Mouse (Mus musculus) neural tube, embryonic 10.5 days (tissue): Measurements from ENCODE around the gene Uqcrc2.

Experiments used
- DNase-seq: peaks from one replicate; pipeline ENCODE4 v3.0.0-alpha.2; 2017; ENCODE audit warnings: low spot score; ENCODE audit errors: extremely low spot score

The Uqcrc2 gene

DNA sequence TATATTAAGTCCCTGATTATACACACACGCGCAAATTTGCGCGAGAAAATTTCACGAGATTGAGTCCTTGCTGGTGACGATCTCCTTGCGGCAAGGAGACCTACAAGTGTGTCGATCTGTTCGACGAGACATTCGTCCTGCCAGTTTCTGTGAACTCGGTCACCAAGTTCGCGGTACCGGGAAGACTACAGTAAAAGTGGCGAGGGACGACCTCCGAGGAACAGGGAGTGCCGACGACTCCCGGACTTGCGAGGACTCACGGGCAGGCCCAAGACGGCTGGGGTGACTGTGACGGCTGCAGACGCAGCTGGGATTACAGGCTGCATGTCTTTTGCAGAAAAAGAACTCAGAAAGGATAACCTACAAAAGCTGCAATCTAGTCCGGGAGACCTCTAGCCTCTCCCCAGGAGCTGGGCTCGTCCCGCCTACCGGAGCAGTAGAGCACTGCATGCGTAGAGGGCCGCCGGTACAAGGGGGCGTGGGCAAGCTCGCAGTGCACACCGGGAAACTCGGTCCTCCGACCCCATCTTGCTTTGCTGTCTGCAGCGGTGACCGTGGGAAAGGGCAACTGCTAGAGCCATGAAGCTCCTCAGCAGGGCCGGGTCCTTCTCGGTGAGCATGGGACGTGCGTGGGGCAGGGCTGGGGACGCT, at the start of gene Uqcrc2:
Gene Uqcrc2, plus strand, starts transcription at position 466 of the 651 bp plus-strand sequence.
- peak; percentile 89 for DNase-seq

- peak; percentile 20 for DNase-seq
These were observed 37.7 kb upstream of the Uqcrc2 start for GRCm38 (mm10) chr7:120597203-120597743.

- peak; percentile 62 for DNase-seq
These were observed 37.2 kb upstream of the Uqcrc2 start for GRCm38 (mm10) chr7:120597744-120598243.

DNA sequence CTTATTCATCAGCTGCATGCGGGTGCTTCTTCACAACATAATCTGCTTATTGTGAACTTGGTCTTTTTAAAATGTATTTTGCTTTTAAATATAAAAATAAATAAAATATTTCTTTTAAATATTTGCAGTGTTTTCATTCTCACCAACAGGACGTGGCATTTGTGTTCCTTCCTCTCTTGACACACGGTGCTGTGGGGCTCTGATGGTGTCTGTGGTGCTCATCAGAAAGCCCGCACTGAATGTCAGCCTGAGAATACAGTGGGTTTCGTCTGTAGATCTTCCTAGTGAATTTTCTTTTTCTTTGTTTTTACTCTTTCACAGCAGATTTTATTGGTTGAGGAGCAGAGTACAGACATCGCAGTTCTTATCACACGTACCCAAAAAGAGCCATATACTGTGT, 36.6 kb upstream of the Uqcrc2 start:
- DNase-seq = no peak

DNA sequence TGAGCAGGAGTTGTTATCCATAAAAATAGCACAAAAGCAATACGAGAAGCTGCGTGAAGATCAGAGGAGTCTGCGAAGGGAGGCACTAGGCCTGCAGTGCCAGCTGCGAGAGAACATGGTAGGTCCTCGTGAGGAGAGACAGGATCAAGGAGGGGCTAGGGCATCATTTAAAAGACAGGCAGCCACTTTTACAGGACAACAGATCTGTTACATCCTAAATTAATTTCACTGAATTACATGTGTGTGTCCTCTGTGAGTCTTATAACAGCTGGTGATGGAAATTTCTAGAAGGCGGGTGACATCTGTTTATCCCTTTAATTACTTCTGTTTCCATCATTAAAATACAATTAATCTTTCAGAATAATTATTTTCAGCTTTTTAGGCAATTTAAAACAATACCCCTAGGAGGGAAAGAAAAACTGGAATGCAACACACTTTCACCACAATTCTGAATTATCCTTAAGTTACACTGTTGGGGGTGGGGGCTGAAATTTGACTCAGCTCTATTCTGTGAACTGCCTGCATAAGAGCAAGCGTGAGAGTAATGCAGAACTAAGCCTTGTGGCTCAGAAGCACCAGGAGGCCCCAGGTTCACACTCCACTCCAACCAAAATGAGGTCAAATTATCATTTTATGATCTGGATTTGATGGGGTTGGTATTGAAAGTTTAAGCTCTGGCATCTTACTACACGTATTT, 14.8 kb upstream of the Uqcrc2 start:
- no peak for DNase-seq

DNA sequence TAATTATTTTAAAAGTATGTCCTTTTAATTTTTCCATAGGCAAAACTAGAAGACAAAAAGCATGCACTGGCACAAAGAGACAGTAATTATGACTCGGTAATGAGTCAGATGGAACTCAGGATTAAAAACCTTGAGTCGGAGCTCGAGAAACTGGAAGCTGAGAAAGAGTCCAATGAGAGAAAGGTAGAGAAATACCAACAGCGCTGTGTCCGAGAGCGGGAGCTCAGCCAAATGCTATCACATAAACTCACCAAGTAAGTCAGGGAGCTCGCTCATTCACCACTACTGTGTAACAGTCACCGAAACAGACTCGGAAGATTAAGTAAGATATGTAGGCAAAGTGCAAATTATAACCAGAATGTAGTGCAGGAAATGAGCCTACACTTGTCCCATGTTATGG, 14.1 kb upstream of the Uqcrc2 start:
- DNase-seq = no peak

DNA sequence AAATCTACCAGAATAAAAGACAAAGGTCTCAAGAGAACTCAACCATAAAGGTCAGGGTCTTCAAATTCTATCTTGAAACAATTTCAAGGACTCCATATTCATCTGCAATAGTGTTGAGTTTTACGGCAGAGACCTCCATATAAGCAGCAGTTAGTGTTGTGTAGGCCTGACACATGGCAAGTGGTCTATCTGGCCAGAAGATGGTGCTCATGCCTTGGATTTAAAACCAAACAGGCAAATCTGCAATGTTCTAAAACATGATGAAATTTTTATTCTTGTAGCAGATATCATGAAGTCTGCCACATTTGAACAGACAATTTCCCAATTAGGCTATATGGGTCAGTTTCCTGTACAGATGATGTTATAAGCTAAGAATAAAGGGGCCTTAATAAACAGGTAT, 2.5 kb upstream of the Uqcrc2 start:
- DNase-seq = no peak

DNA sequence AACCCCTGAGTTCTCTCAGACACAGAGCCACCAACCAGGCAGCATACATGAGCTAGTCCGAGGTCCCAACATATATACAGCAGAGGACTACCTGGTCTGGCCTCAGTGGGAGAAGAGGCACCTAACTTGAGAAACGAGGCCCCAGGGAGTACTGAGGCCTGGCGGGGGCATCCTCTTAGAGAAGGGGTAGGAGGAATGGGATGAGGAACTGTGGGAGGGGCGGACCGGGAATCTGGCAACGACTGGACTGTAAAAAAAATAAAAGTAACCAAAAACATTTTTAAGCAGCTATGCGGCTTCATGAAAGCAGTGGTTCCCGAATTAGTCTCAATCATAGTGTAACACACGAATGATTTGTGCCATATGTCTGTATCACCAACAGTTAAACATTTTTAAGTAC, 675 bp upstream of the Uqcrc2 start:
- DNase-seq = peak; percentile 31

GRCm38 (mm10) chr7:120635362-120635781, 396 bp downstream of the Uqcrc2 start:
- no peak for DNase-seq

GRCm38 (mm10) chr7:120635821-120636220, 845 bp downstream of the Uqcrc2 start:
- no peak for DNase-seq

DNA sequence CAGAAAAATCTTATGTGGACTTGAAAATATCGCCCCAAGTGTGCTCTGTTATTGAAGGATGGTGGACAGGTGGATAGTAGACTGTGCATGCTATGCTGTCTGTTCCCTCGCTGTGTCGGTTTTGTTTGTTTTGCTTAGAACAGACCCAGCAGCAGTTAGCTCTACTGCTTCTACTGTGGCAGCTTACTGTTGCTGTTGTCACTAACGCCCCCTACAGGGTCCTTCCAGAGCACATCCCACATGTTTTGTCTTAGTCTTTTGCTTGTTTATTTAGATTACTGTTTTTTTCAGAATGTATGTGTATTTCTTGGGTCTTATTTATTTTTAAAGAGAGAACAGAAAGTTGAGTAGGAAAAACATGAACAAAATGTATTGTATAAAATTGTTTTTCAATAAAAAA, 8.2 kb downstream of the Uqcrc2 start:
- no peak for DNase-seq

GRCm38 (mm10) chr7:120647849-120648248, 12.9 kb downstream of the Uqcrc2 start:
- DNase-seq = no peak

DNA sequence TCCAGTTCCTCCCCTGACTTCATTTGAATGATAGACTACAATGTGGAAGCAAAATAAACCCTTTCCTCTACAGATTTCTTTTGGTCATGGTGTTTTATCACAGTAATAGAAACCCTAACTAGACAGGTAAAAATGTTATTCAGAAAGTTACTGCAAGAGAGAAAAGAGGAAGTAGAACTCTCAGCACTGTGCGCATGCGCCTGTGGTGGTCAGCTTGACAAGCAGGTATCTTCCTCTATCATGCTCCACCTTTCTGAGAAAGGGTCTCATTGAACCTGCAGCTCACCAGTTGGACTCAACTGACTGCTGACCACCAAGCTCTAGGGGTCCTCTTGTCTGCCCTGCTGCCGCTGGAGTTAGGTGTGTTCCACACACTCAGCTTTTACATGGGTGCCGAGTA, 27.1 kb downstream of the Uqcrc2 start:
- no peak for DNase-seq

DNA sequence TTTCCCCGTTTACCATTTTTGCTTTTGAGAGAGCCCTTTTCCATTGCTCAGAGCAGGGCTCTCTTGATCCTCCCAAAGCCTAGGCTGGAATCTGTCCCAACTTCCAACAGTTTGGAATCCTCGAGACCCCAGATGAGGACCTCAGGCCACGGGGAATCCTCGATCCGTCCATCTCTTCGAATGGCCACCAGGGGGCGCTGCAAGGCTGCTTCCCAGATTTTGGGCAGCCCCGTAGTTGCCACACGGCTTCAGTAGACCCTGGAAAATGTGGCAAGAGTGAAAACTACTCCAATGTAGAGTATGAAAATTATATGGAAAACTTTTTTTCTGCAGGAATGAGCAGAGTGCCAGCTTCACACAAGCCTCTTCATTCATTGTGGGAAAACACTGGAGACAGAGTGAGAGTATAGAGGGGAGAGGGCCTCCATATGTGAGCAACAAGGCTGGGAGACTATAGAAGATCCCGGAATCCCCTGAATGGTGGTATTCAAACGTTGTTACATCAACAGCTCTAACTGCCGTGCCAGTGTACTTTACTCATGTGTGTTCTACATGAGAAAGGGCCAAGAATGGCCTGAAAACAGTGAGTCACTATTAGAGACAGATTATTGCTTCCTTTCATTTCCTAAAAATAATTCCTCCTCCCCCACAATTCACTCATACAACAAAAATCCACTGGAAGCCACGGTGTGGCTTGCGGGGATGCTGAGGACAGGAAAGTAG, 35.3 kb downstream of the Uqcrc2 start, which contains the start of gene Pdzd9:
Gene Pdzd9, minus strand, starts transcription at position 191 of the 723 bp plus-strand sequence.
- peak; percentile 84 for DNase-seq

DNA sequence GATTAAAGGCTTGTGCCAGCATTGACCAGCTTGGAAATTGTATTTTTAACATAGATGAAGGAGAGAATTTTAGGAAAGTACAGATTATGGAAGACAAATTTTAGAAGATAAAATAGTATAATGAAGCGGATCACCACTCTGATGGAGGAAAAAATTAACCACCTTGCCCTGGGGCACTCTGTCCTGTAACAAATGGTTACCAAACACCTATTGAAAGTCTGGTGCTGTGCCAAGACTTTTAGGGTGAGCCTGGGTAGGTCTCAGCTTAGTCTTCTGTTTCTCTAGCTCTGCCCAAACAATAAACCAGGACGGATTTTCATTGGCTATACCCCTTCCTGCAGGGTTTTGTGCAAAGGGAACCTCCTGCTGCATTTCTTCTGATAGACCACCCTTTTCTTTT, 36.3 kb downstream of the Uqcrc2 start:
- no peak for DNase-seq

DNA sequence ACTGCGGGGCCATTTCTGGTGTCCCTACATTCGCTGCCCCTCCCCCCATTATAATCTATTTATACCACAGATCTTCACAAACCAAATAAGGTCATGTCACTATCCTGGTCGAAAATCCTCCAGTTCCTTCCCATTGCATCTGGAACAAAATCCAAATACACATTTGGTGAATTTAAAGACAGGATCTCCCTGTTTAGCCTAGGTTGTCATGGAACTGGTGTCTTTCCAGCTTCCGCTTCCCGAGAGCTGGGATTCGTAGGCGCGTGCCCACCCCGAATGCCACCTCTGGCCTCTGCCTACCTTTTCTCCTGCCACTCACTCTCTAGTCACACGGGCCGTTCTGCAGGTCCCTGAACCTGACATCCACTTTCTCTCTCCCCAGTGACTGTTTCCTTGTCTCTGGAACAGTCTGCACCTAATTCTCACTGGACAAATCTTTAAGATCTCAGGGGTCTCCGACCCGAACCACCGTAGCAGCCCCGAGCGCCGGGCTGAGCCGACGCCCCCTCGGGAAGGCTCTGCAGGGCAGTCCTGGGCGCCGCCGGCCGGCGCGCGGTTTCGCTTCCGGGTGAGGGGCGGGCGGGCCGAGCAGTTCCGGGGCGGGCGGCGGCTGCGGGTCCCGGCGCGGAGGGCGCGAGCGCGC, 42.1 kb downstream of the Uqcrc2 start, which contains the start of gene Mosmo:
Gene Mosmo, plus strand, starts transcription at position 618 of the 643 bp plus-strand sequence.
- DNase-seq = peak; percentile 82

- DNase-seq = peak; percentile 66
These were observed 43.0 kb downstream of the Uqcrc2 start for GRCm38 (mm10) chr7:120677764-120678531.

- DNase-seq = no peak
These were observed 44.0 kb downstream of the Uqcrc2 start for GRCm38 (mm10) chr7:120679023-120679422.

DNA sequence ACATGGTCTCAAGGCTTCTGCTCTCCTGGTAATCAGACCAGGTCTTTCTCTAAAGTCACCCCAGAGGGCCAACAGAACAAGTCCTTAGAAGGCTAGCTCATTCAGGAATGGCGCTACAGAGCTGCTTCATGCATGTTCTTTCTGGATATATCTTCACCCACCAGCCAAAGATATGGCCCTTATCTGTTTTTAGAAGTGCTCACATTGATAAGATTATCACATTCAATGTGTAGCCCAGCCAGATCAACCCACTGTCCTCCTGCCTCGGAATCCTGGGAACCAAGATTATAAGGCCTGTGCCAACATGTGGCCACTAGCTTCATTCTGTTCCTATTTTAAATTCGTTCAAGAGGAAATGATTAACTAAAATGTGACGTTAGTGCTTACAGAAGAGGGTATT, 47.0 kb downstream of the Uqcrc2 start:
- DNase-seq = no peak

DNA sequence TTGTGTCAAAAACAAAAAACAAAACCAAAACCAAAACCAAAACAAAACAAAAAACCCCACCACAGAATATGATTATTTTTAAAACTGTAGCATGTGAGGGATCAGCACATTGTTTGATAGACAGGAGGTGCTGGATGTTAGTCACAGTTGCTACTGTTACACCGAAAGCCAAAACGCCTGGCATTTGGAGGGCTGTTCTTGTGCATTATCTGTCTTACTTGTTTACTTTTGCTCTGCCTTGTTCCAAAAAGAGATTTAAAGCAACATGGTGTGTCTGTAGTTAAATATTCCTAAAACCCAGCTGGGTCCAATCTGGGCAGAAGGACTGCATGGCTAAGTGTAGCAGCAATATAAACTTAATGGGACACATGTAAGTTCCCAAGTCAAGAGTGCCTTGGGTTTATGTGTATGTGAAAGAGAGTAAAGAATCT, 49.8 kb downstream of the Uqcrc2 start:
- DNase-seq = no peak
